Mouse (Mus musculus): ENCODE measurements around the gene Gm44790.

GRCm38 (mm10) chr6:86489945-86490344 lies 63.5 kb downstream of the Gm44790 start:
- TF ChIP-seq GATA1 (IDR thresholded peaks at IDR 0.05; ENCODE audit: low read length) (no peak), TAL1 (IDR thresholded peaks at IDR 0.05; ENCODE audit: low read length) (no peak)

All from erythroblast, embryonic 14.5 days (primary cell).